Mouse (Mus musculus) left cerebral cortex, adult 2 months (tissue): ENCODE results near the gene Abca1. TPM values are rescaled to one million over a fixed set of nuclear protein-coding genes. Genes with fewer than 3 reads are reported as not detected.

Source experiments
- DNase-seq, 2 experiments: peaks; one replicate each; pipeline ENCODE4 v3.0.0; 2021 to 2022; ENCODE audit warnings: low spot score in 2 of 2, mixed read lengths in 1 of 2; ENCODE audit errors: extremely low spot score in 1 of 2
- H3K27ac ChIP-seq: fragments of 200-600 bp; 2 replicates; pipeline ENCODE4 v1.8.1; 2022
- H3K4me3 ChIP-seq: fragments of 200-600 bp; 2 replicates; pipeline ENCODE4 v1.8.1; 2022
- CTCF ChIP-seq: fragments of 200-600 bp; IDR thresholded peaks from 2 replicates; pipeline ENCODE4 v1.8.1; 2022; ENCODE audit warnings: antibody characterized with exemption, mild to moderate bottlenecking, moderate library complexity
- intact Hi-C: fragments of 180-260 bp; cut with DNase I; formaldehyde crosslinking; loops from one replicate; pipeline ENCODE4 v1.15.1; 2025
- total RNA-seq, 2 experiments: library from RNA; stranded (reverse); gene quantifications; 2 replicates each; pipeline ENCODE4 v1.2.3; 2021

The Abca1 gene
- total RNA-seq, 2 experiments from 2014 or later, result 17.0 to 19.5 TPM

DNA sequence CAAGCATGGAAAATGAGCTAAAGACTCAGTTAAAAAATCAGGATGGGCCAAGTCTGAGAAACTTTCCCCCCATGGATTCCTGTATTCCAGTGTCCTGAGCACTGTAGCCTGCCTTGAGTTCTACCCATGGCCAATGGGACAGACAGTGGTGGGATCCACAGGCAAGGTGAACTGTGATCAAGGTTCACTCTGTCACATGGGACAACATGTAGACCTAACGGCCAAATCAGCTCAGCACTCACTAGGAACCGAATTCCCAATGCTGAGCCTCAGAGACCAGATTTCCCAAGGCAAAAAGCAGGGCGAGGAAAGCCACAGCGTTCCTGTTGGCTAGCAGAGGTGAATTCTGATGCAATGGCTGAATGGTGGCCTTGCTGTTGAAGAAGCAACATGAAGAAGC, 64.8 kb downstream of the Abca1 start:
- H3K4me3 ChIP-seq, result no peak overlapping the region
- intact Hi-C loops, result no loop called here
- TF ChIP-seq CTCF, result no peak
- H3K27ac ChIP-seq, result no peak overlapping the region
- no peak for DNase-seq

- H3K27ac ChIP-seq, result no peak overlapping the region
- no peak for TF ChIP-seq CTCF
- no peak overlapping the region for H3K4me3 ChIP-seq
- no peak for DNase-seq
- intact Hi-C loops, result no loop called here
These were observed 65.4 kb downstream of the Abca1 start for GRCm38 (mm10) chr4:53094331-53094730.

GRCm38 (mm10) chr4:53093615-53094014, 66.1 kb downstream of the Abca1 start:
- H3K27ac ChIP-seq, result no peak overlapping the region
- no peak overlapping the region for H3K4me3 ChIP-seq
- no peak for TF ChIP-seq CTCF
- no peak for DNase-seq
- intact Hi-C loops, result no loop called here

DNA sequence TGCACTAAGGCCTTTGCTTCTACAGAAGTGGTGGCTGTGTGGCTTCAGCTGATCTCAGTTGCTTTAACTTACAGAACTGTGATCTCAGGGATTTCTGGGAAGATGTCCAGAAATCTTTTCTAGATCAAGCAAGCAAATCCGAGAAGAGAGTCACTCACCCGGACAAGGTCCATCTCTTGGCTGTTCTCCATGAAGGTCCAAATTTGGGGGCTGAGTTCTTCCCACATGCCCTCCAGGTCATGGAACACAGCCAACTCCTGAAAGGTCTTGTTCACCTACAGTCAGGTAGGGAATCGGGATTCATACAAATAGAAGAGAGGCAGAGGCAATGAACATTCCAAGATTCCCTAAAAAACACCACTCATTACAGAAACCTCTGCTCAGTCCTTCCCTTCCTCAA, 70.1 kb downstream of the Abca1 start:
- DNase-seq, result no peak
- no peak for TF ChIP-seq CTCF
- Histone ChIP-seq H3K27ac (no peak overlapping the region), H3K4me3 (no peak overlapping the region)
- intact Hi-C loops, result no loop called here

- H3K27ac ChIP-seq, result no peak overlapping the region
- no peak overlapping the region for H3K4me3 ChIP-seq
- no peak for TF ChIP-seq CTCF
- no peak for DNase-seq
- intact Hi-C loops, result no loop called here
These were observed 70.7 kb downstream of the Abca1 start for GRCm38 (mm10) chr4:53088999-53089398.

DNA sequence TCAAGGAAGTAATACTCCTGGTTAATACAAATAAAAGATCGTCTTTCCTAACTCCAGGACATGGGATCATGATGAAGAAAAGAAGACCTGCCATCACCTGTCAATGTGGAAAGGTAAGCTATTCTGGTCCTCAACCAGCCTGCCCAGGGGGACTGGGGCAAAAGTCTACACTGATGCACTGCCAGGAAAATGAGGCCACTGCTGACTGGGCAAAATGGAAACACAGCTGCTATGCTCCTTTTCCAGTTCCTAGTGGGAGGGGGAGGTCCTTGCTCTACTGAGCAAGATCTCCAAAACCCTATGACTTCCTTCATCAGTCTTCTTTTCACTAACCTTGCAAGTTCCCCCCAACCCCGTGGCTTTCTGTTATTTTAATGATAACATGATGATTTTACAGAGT, 73.1 kb downstream of the Abca1 start:
- no peak overlapping the region for H3K4me3 ChIP-seq
- intact Hi-C loops, result no loop called here
- TF ChIP-seq CTCF, result no peak
- no peak overlapping the region for H3K27ac ChIP-seq
- no peak for DNase-seq

DNA sequence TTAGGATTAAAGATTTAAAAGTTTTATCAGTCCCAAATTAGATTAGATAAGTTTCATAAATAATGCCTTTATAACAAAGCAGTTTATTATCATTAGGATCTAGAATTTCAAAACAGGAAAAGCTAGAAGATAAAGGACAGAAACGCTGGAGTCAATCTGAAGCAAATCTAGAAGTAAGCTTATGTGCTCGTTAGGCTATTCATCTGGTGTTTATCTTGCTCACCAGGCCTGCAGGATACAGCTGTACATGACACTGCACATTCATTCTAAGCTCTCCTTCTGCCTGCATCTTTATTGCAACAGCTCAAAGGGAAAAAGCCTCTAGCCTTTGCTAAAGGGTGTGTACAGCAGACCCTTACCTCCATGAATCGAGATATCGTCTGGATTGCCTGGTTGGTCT, 74.1 kb downstream of the Abca1 start:
- intact Hi-C loops, result no loop called here
- Histone ChIP-seq H3K4me3 (no peak overlapping the region), H3K27ac (no peak overlapping the region)
- TF ChIP-seq CTCF, result no peak
- DNase-seq, result no peak

DNA sequence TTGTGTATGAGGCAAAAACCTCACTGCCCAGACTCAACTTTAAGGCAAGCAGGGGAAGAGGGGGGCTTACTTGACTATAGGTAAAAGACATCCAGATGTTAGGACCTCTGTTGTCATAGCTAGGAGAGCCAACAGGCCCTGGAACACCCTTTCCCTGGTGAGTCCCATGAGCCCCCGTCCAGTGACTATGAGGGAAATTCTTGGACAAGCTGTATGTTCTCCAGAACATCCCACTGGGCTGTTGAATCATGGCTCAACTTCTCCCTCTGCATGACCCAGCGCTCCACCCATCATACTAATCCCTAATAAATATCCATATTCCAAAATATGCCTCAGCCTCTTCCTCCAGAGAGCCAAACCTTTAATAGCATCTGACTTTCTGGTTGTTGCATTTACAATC, 76.6 kb downstream of the Abca1 start:
- H3K27ac ChIP-seq, result no peak overlapping the region
- TF ChIP-seq CTCF, result no peak
- intact Hi-C loops, result no loop called here
- no peak for DNase-seq
- no peak overlapping the region for H3K4me3 ChIP-seq

DNA sequence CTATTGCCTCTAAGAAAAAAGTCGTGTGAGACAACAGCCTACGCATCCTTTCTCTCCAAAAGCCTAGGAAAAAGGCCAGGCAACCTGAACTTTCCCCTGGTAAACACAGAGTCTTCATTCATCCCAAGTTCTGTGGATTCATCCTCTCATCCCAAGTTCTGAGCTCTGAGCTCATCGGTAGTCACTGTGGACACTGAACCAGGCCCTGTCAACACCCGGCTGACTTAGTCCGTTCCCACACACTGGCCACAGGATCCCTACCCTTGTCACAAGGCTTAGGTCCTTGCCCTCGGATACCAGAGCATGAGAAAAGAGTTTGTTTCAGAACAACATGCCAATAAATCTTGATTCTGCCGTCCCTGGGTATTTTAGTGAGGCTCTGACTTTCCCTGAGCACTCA, 77.2 kb downstream of the Abca1 start:
- no peak for TF ChIP-seq CTCF

DNA sequence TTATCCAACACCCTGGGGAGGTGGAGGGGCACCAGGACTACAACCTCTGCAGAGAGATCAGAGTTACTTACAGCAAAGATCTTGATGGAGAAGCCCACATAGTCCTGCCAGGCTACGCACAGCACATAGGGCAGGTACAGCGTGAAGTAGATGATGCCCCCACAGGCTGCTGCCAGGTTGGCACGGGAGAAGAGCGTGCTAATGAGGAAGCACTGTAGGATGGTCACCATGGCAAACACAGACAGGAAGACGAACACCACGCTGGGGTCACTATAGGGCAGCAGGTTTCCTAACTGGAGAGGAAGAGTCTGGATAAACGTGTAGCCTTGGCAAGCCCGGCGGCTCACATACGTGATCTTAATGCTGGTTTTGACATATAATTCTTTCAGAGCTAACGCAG, 77.8 kb downstream of the Abca1 start:
- TF ChIP-seq CTCF, result no peak

More for the DNA sequence above, 77.2 kb downstream of the Abca1 start:
- no peak overlapping the region for H3K27ac ChIP-seq
- intact Hi-C loops, result no loop called here
- no peak overlapping the region for H3K4me3 ChIP-seq
- no peak for DNase-seq

DNA sequence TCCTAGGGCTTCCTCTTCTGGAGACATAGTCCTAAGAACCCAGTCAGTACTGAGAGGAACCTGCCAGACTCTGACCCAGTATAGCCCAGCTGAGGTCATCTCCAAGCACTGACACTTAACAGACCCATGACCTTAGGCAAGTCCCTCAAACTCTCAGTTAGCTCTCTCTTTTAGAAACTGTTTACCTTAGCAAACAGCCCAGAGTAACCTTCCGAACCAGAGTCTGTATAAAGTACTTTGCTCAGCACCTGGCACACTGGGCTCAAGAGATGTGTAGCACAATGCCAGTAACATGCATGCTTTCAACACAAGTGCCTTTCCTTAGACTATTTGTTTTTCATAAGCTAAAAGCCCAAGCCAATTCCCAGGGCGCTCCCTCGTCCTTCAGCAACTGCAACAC, 79.4 kb downstream of the Abca1 start:
- no peak for TF ChIP-seq CTCF
- intact Hi-C loops, result no loop called here
- no peak overlapping the region for H3K4me3 ChIP-seq
- DNase-seq, result no peak
- no peak overlapping the region for H3K27ac ChIP-seq

More for the DNA sequence above, 77.8 kb downstream of the Abca1 start:
- H3K27ac ChIP-seq, result no peak overlapping the region
- H3K4me3 ChIP-seq, result no peak overlapping the region
- DNase-seq, result no peak
- intact Hi-C loops, result no loop called here

- no peak for TF ChIP-seq CTCF
- no peak for DNase-seq
- intact Hi-C loops, result no loop called here
- Histone ChIP-seq H3K4me3 (no peak overlapping the region), H3K27ac (no peak overlapping the region)
These were observed 80.8 kb downstream of the Abca1 start for GRCm38 (mm10) chr4:53078793-53079310.

DNA sequence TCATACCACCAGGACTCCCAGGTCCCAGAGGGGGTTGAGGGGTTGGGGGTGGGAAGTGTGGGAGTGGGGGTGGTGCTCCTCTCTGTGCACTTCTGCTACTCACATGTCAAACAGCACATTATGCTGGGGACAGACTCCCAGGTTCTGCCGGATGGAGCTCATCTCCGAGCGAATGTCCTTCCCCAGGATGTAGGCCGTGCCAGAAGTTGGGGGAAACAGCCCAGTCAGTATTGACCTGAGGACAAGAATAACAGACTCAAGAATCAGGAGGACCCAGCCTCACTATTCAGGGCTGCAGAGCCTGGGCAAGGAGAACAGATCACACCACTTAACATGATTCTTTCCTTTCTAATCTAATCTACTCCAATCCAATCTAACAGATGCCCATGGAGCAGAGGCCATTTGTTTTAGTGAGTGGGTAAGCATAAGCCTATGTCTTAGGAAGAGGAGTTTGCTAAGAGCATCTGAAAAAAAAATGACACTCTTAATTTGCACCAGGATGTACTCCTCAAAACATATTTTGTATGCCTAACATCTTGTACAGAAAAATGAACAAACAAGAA, 82.8 kb downstream of the Abca1 start:
- no peak for TF ChIP-seq CTCF
- intact Hi-C loops, result no loop called here
- no peak overlapping the region for H3K4me3 ChIP-seq
- no peak overlapping the region for H3K27ac ChIP-seq
- no peak for DNase-seq

- H3K27ac ChIP-seq, result no peak overlapping the region
- no peak overlapping the region for H3K4me3 ChIP-seq
- TF ChIP-seq CTCF, result no peak
- intact Hi-C loops, result no loop called here
- DNase-seq, result no peak
These were observed 86.7 kb downstream of the Abca1 start for GRCm38 (mm10) chr4:53073025-53073424.
